Mouse (Mus musculus) neural tube, embryonic 11.5 days (tissue): ENCODE results near the gene Sfxn1. TPM values are rescaled to one million over a fixed set of nuclear protein-coding genes. Genes with fewer than 3 reads are reported as not detected.

ENCODE experiments used
- polyA plus RNA-seq: library from polyadenylated mRNA; unstranded; fragments of >200 nt; fragmentation: Nextera tagmentation; extraction: Ambion mirVana; gene quantifications from 2 replicates; pipeline ENCODE4 v1.2.1, GENCODE M21; 2014

Sfxn1 gene
- polyA plus RNA-seq, 1 experiment from 2014 or later = 83.0 TPM

Other genes starting within 250 kb of the Sfxn1 start
- 0.55 and 0.73 TPM in 2 replicates for gene Drd1, start 16.2 kb upstream of the Sfxn1 start, polyA plus RNA-seq
- gene Hrh2, start 120.3 kb downstream of the Sfxn1 start, polyA plus RNA-seq = not detected in 2 replicates